Mouse (Mus musculus) thymus, postnatal 36 days (tissue): ENCODE results near the gene Pstpip1.

Experiments
- DNase-seq, 2 experiments: peaks; one replicate each; pipeline ENCODE4 v3.0.0; 2022; ENCODE audit warnings: mixed read lengths in 2 of 2

The Pstpip1 gene

GRCm38 (mm10) chr9:56152482-56153007 is 62.8 kb downstream of the Pstpip1 start:
- DNase-seq: no peak

- no peak for DNase-seq
These were observed 64.8 kb downstream of the Pstpip1 start for GRCm38 (mm10) chr9:56154572-56154971.

DNA sequence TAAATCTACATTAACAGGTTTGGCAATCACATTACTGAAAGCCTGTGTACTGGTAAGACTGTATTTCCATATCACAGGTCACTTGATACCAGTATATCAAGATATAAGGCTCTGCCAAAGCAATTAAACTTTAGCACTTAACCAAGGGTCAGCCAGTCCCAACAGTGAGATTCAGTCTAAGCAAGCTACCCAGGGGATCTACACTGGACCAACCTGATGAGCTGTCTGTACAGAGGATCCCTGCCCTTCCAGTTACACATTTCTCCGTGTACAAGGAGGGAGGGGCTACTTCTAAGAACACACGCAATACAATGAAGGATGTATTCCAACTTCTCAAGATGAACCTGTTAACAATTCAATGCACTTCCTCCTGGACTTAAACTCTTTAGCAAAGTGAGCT is 68.3 kb downstream of the Pstpip1 start:
- no peak for DNase-seq

DNA sequence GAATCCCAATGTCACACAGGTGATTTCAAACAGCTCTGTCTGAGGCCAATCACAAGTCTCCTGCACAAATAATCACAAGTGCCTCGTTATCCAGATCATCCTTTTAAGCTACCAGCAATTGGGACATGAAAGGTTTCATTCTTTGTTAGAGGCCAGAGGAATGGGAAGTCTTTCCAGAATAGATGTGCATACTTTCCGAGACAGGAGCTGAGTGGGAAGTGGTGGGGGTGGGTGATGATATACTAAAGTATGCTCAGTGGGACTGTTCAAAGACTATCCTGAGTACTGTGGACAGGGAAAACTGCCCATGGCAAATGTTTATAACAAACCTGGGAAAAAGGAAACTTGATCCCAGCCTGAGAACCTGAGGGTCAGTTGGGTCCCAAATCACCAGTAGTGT is 69.7 kb downstream of the Pstpip1 start:
- DNase-seq: no peak

DNA sequence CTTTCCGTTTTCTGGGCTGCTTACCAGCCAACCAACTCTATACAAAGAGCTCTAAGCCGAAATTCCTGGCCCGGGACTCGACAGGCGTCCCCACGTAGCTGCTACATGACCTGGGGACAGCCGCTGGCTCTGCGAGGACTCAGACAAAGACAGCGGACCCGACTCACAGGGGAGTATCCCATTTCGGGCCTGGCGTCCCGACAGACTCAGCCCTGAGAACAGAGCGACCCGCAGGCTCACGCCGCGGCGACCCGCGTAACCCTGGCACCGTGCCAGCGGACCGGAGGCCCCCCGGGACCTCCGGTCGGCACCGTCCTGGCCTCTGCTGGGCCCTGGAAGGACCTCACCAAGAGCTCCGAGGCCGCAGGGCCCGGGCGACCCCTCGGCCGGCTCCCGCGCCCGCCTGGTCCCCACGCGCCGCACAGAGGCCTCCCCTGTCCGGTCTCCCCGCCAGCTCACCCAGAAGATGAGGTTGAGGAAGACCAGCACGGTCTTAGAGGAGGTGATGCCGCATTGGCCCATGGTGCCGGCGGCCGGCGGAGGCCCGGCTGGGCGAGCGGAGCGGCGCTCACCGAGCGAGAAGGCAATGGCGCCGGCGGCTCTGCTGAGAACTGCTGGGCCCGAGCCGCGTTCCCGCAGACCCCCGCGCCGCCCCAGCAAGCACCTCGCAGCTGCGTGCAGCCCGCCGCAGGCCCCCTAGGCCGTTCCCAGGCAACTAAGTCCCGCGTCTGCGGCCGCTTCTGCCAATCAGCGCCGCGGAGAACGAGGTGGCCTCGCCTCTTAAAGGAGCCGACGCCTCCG is 70.8 kb downstream of the Pstpip1 start:
- DNase-seq: peak; percentile 86 to 89

- no peak for DNase-seq
These were observed 75.6 kb downstream of the Pstpip1 start, which contains the start of gene Tspan3 for GRCm38 (mm10) chr9:56165377-56165776. Tspan3 (minus strand) TSS chr9:56165477.

GRCm38 (mm10) chr9:56166161-56166560 is 76.4 kb downstream of the Pstpip1 start:
- DNase-seq: peak in 1 of 2 experiments; percentile 16

- no peak for DNase-seq
These were observed 77.9 kb downstream of the Pstpip1 start for GRCm38 (mm10) chr9:56167690-56168089.

- DNase-seq: no peak
These were observed 85.6 kb downstream of the Pstpip1 start for GRCm38 (mm10) chr9:56175316-56175715.

- no peak for DNase-seq
These were observed 87.6 kb downstream of the Pstpip1 start for GRCm38 (mm10) chr9:56177354-56177753.
